Mouse (Mus musculus): ENCODE measurements around the gene Lhfpl2. TPM values are rescaled to one million over a fixed set of nuclear protein-coding genes. Genes with fewer than 3 reads are reported as not detected.

Lhfpl2 gene
- polyA plus RNA-seq, 1 experiment, result 22.5 TPM

- no peak for DNase-seq
- H3K4me1 ChIP-seq (ENCODE audit: control insufficient read depth, insufficient read depth, low read length), result 0 out of 2 replicates have a peak, but pooled peaks cover 2% of the 10 kb centered on the region
- no peaks in the 10 kb centered on the region for H3K27me3 ChIP-seq (ENCODE audit: control insufficient read depth, insufficient read depth, low read length)
- H3K27ac ChIP-seq (ENCODE audit: insufficient read depth, low read length), result no peak overlapping the region
- TF ChIP-seq CTCF (IDR thresholded peaks at IDR 0.05; ENCODE audit: borderline replicate concordance, insufficient read depth, low read depth, low read length) (no peak), POLR2A (IDR thresholded peaks at IDR 0.05; ENCODE audit: borderline replicate concordance, insufficient read depth, low read length) (no peak)
- H3K4me3 ChIP-seq (replicated peaks; ENCODE audit: insufficient read depth, low read depth, low read length), result no peak overlapping the region
- 78% methylated on average over 16 of the region's 16 CpGs for WGBS
Measured at GRCm38 (mm10) chr13:94069421-94070307, 12.1 kb downstream of the Lhfpl2 start.

- Histone ChIP-seq H3K27me3 (ENCODE audit: control insufficient read depth, insufficient read depth, low read length) (no peaks in the 10 kb centered on the region), H3K4me1 (ENCODE audit: control insufficient read depth, insufficient read depth, low read length) (0 out of 2 replicates have a peak, but pooled peaks cover 2% of the 10 kb centered on the region), H3K27ac (ENCODE audit: insufficient read depth, low read length) (no peak overlapping the region), H3K4me3 (replicated peaks; ENCODE audit: insufficient read depth, low read depth, low read length) (no peak overlapping the region)
- DNase-seq, result no peak
- TF ChIP-seq CTCF (IDR thresholded peaks at IDR 0.05; ENCODE audit: borderline replicate concordance, insufficient read depth, low read depth, low read length) (no peak), POLR2A (IDR thresholded peaks at IDR 0.05; ENCODE audit: borderline replicate concordance, insufficient read depth, low read length) (no peak)
- WGBS, result 75% methylated on average over 3 of the region's 3 CpGs
Measured at GRCm38 (mm10) chr13:94070308-94070619, 12.7 kb downstream of the Lhfpl2 start.

GRCm38 (mm10) chr13:94070927-94071326, 13.3 kb downstream of the Lhfpl2 start:
- no peak overlapping the region for H3K27ac ChIP-seq (ENCODE audit: insufficient read depth, low read length)
- DNase-seq, result no peak
- WGBS, result 21% methylated on average over 3 of the region's 3 CpGs

GRCm38 (mm10) chr13:94073046-94073715, 15.6 kb downstream of the Lhfpl2 start:
- no peaks in the 10 kb centered on the region for H3K27me3 ChIP-seq (ENCODE audit: control insufficient read depth, insufficient read depth, low read length)
- 0 out of 2 replicates have a peak, but pooled peaks cover 2% of the 10 kb centered on the region for H3K4me1 ChIP-seq (ENCODE audit: control insufficient read depth, insufficient read depth, low read length)
- no peak for DNase-seq
- 91% methylated on average over 9 of the region's 9 CpGs for WGBS
- H3K4me3 ChIP-seq (replicated peaks; ENCODE audit: insufficient read depth, low read depth, low read length), result no peak overlapping the region
- H3K27ac ChIP-seq (ENCODE audit: insufficient read depth, low read length), result no peak overlapping the region
- TF ChIP-seq CTCF (IDR thresholded peaks at IDR 0.05; ENCODE audit: borderline replicate concordance, insufficient read depth, low read depth, low read length) (no peak), POLR2A (IDR thresholded peaks at IDR 0.05; ENCODE audit: borderline replicate concordance, insufficient read depth, low read length) (no peak)

More at GRCm38 (mm10) chr13:94070927-94071326, 13.3 kb downstream of the Lhfpl2 start:
- TF ChIP-seq POLR2A (IDR thresholded peaks at IDR 0.05; ENCODE audit: borderline replicate concordance, insufficient read depth, low read length) (no peak), CTCF (IDR thresholded peaks at IDR 0.05; ENCODE audit: borderline replicate concordance, insufficient read depth, low read depth, low read length) (no peak)
- Histone ChIP-seq H3K27me3 (ENCODE audit: control insufficient read depth, insufficient read depth, low read length) (no peaks in the 10 kb centered on the region), H3K4me1 (ENCODE audit: control insufficient read depth, insufficient read depth, low read length) (0 out of 2 replicates have a peak, but pooled peaks cover 2% of the 10 kb centered on the region), H3K4me3 (replicated peaks; ENCODE audit: insufficient read depth, low read depth, low read length) (no peak overlapping the region)

GRCm38 (mm10) chr13:94073716-94074115, 16.1 kb downstream of the Lhfpl2 start:
- peak; percentile 18 to 48 for DNase-seq
- TF ChIP-seq CTCF (IDR thresholded peaks at IDR 0.05; ENCODE audit: borderline replicate concordance, insufficient read depth, low read depth, low read length) (no peak), POLR2A (IDR thresholded peaks at IDR 0.05; ENCODE audit: borderline replicate concordance, insufficient read depth, low read length) (no peak)
- 34% methylated on average over 5 of the region's 5 CpGs for WGBS
- Histone ChIP-seq H3K4me3 (replicated peaks; ENCODE audit: insufficient read depth, low read depth, low read length) (no peak overlapping the region), H3K27me3 (ENCODE audit: control insufficient read depth, insufficient read depth, low read length) (no peaks in the 10 kb centered on the region), H3K27ac (ENCODE audit: insufficient read depth, low read length) (no peak overlapping the region), H3K4me1 (ENCODE audit: control insufficient read depth, insufficient read depth, low read length) (0 out of 2 replicates have a peak, but pooled peaks cover 2% of the 10 kb centered on the region)

GRCm38 (mm10) chr13:94075181-94075580, 17.6 kb downstream of the Lhfpl2 start:
- Histone ChIP-seq H3K4me1 (ENCODE audit: control insufficient read depth, insufficient read depth, low read length) (0 out of 2 replicates have a peak, but pooled peaks cover 2% of the 10 kb centered on the region), H3K27ac (ENCODE audit: insufficient read depth, low read length) (no peak overlapping the region), H3K27me3 (ENCODE audit: control insufficient read depth, insufficient read depth, low read length) (no peaks in the 10 kb centered on the region), H3K4me3 (replicated peaks; ENCODE audit: insufficient read depth, low read depth, low read length) (no peak overlapping the region)
- no peak for DNase-seq
- TF ChIP-seq POLR2A (IDR thresholded peaks at IDR 0.05; ENCODE audit: borderline replicate concordance, insufficient read depth, low read length), result no peak
- no peak for TF ChIP-seq CTCF (IDR thresholded peaks at IDR 0.05; ENCODE audit: borderline replicate concordance, insufficient read depth, low read depth, low read length)
- 89% methylated on average over 1 of the region's 1 CpGs for WGBS

- H3K4me1 ChIP-seq (ENCODE audit: control insufficient read depth, insufficient read depth, low read length), result 0 out of 2 replicates have a peak, but pooled peaks cover 2% of the 10 kb centered on the region
- no peak overlapping the region for H3K4me3 ChIP-seq (replicated peaks; ENCODE audit: insufficient read depth, low read depth, low read length)
- H3K27me3 ChIP-seq (ENCODE audit: control insufficient read depth, insufficient read depth, low read length), result no peaks in the 10 kb centered on the region
- no peak for DNase-seq
- 51% methylated on average over 14 of the region's 14 CpGs for WGBS
- TF ChIP-seq CTCF (IDR thresholded peaks at IDR 0.05; ENCODE audit: borderline replicate concordance, insufficient read depth, low read depth, low read length), result no peak
- TF ChIP-seq POLR2A (IDR thresholded peaks at IDR 0.05; ENCODE audit: borderline replicate concordance, insufficient read depth, low read length), result no peak
- no peak overlapping the region for H3K27ac ChIP-seq (ENCODE audit: insufficient read depth, low read length)
Measured at GRCm38 (mm10) chr13:94077136-94078018, 19.8 kb downstream of the Lhfpl2 start.
